Mouse (Mus musculus) thymus, postnatal 10 days (tissue): ENCODE results near the gene Sv2b.

Source experiments
- DNase-seq, 2 experiments: peaks; one replicate each; pipeline ENCODE4 v3.0.0; 2021; ENCODE audit warnings: low spot score in 2 of 2

Sv2b gene

DNA sequence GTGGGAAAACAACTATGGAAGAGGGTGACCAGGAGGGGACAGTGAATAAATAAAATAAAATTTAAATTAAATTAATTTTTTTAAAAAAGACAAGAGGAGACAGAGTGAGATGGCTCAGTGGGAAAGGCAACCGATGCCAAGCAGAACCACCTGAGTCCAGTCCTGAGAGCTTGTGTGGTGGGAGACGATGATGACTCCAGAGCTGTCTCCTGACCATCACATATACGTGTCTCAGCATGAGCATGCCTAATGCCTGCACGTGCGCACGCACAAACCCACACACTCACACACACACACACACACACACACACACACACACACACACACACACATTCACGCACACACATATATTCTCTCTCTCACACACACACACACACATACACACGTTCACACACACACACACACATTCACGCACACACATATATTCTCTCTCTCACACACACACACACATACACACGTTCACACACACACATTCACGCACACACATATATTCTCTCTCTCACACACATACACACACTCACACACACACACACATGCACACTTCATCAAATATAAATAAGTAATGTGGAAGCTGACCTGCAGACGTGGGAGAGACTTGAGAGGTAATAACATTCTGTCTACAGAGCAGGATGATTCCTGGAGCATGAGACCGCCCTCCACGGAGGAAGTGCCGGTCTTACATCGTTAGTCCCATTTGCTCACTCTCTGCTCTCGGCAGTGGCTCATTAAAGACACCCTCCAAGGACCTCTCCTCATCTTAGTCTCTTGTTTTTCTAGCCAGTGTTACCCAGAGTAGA is 206.3 kb downstream of the Sv2b start:
- no peak for DNase-seq

DNA sequence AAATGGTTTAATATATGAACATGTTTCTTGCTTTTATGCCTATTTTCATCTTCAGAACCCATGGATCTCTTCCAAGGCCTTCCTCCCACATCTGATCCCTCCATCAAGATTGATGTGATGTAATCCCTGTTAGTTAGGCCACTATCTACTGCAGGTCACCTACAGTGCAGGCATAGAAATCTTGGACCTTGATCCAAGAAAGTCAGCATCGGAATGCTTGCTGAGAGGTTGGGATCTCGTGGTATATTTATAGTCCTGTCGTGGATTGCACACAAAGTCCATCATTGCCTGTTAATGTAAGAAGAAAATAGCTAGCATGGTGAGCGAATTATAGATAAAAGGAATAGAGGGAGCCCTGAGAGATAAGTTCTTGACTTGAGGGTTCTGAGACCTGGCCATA is 223.6 kb downstream of the Sv2b start:
- no peak for DNase-seq

DNA sequence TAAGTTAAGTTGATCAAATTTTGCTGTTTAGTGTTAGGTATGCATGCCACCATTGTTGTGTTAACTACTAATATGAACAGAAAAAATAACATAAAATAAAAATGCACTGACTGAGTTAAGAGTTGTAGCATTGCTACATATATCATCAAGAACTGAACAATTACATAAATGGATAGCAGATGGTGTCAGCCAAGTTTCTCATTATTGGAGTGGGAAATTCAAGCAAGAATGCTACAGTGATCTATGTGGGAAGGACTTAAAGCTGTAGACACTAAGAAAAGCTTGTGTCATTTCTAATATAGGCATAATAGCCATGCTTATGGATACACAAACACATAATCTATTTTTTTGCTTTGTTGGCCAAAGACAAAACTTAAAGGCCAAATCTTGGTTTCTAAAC is 228.9 kb downstream of the Sv2b start:
- no peak for DNase-seq

DNA sequence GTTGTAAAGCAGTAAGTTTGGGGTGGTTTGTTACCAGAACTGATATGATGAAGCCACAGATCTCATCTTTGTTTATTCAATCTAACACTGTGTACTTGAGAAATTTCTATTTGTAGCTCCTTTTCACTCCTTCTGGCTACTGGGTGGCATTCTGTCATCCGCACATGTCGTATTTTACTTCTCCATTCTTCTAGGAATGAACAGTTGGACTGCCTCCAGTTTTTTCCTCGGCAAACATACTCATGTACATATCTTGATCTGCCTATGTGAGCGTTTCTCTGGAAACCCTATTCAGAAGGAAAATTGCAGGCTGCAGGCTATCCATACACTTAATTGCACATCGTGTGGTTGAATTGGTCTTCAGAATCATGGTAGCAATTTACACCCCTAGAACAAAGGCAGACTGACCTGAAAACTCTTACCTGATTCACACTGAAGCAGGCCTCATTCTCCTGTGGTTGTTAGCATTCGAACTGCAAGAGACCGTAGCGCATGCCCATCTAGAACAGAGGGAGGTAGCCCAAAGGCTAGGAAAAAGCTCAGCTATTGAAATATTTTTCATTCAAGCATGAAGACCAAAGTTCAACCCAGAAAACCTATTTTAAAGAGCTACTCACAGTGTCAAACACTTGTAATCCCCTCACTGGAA is 231.4 kb downstream of the Sv2b start:
- DNase-seq: no peak
